Mouse (Mus musculus): Measurements from ENCODE around the gene Rbm47.
A peak's percentile ranks its signal among the peaks of the same experiment; 100 is the strongest.

The Rbm47 gene

DNA sequence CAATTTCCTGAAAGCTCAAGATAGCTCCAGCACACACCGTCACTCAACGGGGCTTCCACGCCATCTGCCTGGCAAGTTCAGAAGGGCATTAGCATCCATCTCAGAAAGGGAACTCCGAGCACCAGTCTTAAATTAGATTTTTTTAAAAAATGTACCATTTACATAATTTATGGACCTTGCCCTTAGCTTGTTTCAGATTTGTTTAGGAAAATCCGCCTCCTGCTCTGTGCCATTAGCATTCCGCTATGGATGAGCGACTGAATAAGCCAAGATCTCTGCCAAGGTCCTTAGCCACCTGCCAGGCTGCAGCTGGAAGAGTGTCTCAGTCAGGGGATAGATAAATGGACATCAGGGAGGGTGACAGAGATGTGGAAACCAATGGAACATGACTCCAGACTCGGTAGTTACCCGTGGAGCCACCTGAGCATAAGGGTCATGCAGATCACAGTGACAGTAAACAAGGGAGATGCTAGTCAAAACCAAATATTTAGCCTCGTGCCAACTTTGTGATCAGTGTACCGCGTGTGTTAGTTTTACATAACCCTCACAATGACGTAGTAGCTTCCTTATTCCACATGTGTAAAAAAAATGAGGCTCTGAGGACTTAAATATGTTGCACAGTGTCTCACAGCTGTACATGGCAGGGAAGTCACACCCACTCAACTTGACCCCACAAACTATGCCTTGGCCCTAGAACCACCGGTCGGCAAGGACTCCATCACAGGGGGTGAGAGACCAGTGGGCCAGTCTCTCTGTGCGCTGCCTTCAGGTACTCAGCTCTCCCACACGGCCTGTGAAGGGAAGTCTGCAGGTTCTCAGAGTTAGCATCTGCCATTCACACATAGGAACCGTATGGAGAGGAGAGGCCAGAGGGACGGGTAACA, 110.6 kb downstream of the Rbm47 start:
- peak in 1 of 2 experiments; percentile 59 for DNase-seq

GRCm38 (mm10) chr5:66061667-66062045, 111.3 kb downstream of the Rbm47 start:
- no peak for DNase-seq

- DNase-seq: no peak
Observed at GRCm38 (mm10) chr5:66058844-66059243, 114.1 kb downstream of the Rbm47 start.

GRCm38 (mm10) chr5:66056680-66057079, 116.2 kb downstream of the Rbm47 start:
- peak; percentile 59 to 65 for DNase-seq

GRCm38 (mm10) chr5:66054394-66054793, 118.5 kb downstream of the Rbm47 start:
- DNase-seq: peak; percentile 55 to 71

- peak; percentile 59 to 77 for DNase-seq
Observed at GRCm38 (mm10) chr5:66052777-66053548, 120.0 kb downstream of the Rbm47 start.

DNA sequence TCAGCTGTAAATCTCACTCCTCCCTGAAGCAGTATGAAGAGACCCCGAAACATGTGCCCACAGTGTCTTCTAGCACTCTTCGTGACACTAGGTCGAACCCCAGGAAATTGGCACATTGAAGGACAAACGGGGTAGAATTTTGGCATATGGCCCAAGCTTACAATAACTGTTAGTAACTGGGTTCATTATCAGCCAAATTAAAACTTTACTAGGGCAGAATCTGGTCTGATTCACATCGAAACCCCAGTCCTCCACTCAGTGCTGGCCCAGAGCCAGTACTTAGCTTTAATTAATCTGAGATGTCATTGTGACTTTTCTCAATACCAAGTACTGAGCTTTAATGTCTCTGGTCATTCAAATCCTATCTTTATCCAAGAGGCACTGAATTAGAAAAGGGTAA, 122.1 kb downstream of the Rbm47 start:
- no peak for DNase-seq

DNA sequence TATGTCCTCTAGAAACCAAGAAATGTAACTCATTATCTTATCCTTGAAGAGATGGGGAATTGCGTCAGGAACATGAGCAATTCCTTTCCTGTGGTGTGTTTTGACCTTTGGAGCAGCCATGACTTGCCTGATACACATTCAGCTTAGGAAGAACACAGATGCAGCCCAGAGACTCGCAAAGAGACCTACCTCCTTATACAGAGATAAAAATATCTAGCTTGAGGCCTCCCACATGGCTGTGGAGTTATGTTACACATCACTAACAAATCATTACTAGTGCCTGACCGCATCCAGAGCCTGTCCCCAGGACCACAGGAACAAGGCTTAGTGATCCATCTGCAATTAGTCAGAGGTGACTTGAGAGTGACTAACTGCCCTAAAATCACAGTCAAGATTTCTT, 126.6 kb downstream of the Rbm47 start:
- no peak for DNase-seq

- no peak for DNase-seq
Observed at GRCm38 (mm10) chr5:66043897-66044296, 129.0 kb downstream of the Rbm47 start.

DNA sequence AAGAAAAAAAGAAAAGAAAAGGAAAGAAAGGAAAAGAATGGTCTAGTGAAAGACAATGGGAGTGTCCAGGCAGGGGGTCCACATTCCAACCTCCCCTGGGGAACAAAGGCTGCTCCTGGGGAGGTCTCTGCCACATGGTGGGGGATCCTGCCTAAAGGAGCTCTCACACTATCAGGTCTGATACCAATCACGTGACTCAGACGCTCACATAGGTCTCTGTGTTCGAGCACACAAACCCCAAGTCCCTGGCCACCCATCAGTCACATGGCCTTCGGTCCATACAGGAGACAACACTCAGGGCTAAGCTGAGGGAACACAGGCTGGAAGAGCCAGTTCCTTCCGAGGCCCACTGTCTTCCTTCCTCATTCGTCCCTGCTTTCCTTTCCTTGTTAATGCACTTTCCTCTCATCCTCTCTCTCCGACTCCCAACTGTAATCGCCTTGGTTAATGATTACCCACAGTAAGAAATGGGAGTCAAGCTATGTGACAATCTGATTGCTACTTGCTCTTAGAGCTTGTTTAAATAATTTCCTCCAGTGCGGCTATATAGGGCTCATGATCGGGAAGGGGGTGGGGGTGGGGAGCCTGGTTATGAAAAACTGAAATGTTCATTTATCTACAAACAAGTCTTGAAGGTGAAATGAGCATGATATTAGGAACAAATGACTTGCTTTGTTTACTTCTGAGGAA, 130.1 kb downstream of the Rbm47 start:
- DNase-seq: peak in 1 of 2 experiments; percentile 24

DNA sequence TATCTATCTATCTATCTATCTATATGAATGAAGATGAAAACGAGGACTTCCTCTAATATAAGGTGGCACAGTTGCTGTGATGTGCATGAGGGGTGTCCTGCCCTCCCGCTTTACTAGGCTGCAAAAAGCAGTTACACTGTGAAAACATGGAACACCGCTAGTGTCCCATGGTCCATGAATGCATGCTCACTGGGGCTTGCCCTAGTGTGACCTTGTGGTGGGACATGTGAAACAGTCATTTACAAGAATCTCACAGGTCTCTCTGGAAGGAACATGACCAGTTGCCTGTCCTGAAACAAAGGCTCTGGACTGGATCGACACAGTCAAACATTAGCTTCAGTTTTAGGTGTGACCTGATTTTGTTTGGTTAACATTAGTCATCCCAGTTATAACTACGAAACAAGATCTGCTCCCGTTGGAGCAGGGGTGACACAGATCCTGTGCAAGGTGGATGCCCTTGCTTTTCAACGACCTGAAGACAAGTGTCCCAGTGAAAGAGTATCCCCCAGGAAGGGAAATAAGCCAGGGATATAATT, 132.1 kb downstream of the Rbm47 start:
- DNase-seq: peak; percentile 35 to 51

GRCm38 (mm10) chr5:66039813-66040212, 133.1 kb downstream of the Rbm47 start:
- no peak for DNase-seq

DNA sequence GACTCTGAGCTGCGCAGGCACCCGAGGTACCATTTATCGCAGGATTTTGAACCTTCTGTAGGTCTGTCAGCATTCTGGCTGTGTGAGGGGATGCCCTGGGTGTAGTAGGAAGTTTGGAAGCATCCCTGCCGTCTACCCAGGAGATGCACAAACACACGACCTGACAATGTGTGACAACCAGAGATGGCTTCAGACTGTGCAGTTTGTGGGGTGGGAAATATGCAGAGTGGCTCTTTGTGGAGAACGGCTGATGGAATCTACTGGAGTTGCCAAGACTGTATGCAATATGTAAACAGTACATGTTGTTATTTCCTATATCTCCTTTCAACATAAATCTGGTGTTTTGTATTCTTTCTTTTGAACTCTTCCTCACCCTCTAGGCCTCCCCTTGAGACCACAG, 135.9 kb downstream of the Rbm47 start:
- DNase-seq: no peak

DNA sequence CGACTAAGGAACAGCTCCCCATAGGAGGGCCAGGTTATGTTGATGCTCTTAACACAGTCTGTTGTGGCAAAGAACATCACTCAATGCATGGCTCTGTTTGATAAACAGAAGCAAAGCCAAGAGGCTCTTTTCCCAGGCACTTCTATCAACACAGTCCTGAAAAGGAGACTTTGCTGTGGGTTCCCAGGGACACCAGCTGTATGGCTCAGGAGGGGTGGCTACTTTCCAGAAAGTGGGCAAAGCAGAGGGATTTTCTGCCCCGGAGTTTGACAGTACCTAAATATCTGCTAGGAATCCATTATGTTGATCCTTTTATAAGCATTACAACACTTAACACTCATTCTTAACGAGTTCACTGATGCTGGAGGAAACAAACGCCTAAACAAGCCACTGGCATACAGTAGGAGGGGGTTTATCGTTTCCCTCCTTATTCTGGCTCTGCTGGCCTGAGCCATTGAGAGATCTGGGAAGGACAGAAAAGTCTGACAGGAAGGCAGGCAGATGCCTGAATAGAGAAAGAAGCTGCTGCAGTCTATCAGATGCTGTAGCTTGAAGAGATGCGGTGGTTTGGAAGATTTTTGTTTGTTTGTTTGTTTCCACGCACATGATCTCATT, 136.4 kb downstream of the Rbm47 start:
- no peak for DNase-seq

DNA sequence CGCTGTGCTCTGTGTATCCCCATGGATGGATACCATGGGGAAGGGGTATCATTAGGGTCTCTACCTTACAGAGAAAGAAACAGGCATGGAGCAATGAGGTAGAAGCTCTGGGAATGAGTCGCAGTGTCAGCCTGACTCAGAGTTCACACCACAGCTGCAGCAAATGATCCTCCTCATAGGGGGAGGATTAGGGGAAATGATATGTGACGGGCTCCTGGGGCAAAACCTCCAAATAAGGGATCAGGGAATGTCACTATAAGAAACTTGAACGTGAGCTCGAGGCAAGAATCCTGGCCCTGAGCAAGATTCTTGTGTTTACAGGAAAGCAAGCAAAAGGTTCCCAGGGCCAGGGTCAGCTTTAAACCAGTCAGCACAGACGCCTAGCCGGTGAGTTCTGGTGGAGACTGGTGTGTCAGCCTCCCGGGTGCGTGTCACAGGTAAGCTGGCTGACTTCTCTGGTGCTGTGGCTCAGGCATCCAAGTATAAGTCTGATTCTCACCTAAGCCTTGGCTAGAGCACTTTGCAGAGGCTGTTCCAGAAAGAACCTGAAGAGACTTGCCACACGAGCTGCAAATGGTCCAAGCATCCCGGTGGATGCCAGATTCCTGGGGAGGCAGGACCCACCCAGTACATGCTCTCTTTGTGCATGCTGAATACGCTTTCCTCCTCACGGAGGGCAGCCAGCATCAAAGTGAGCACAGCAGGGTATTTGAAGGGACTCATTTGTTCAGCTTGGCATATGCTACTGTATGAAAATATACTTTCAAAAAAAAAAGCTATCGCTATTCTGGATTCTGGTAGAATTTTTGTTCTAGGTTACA, 138.3 kb downstream of the Rbm47 start:
- DNase-seq: peak; percentile 32 to 50

DNA sequence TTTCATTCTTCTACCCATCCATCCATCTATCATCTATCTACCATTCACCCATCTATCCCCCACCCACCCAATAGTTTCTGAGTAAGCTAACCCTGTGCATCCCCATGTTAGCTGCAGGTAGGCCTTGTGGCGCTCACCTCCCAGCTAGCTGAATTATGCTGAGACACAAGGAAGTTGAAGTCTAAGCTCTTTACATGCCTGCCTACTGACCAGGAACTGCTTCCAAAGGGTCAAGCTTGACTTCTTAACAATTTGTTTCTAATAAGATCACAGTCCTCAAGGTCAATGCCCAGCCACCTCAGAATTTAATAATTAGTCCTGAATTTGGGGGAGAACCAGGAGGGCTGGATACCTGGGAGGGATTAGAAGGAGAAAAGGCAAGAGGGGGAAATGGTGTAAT, 140.1 kb downstream of the Rbm47 start:
- no peak for DNase-seq

DNA sequence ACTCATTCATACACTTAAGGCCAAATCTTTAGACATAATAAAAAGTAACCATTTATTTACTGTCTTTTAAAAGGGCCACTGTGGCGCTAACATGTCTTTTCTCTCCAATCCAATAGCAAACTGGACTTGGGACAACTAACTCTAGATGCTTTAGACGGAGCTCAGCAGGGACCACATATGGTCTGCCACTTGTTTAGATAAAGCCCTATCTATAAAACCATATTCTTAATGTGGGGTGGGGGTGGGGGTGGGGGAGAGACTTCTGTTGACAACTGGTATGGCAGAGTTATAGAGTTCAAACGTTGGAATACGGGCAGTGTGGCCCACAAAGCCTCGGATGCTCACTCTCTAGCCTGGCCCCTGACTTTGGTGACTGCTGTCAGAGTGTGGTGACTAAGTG, 141.2 kb downstream of the Rbm47 start:
- DNase-seq: no peak

GRCm38 (mm10) chr5:66028232-66028631, 144.7 kb downstream of the Rbm47 start:
- DNase-seq: no peak

DNA sequence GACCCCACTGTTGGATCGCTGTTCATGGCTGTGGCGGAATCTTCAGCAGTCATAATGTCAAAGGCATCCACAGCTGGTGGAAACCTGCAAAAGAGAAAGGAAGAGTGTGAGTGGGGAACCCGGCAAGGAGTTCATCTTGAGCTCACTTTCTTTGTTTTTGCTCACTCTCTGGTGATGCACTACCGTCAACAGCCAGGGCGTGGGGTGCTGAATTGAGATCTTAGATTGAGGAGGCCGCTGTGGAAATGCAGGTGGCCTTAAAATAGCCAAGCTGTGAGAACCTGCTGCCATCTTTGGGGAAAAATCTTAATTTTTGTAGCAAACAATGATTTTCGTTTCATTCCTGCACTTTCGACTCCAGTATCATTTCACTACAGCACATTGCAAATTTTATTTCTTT, 145.7 kb downstream of the Rbm47 start:
- DNase-seq: no peak

- DNase-seq: no peak
Observed at GRCm38 (mm10) chr5:66026796-66027195, 146.1 kb downstream of the Rbm47 start.

- DNase-seq: no peak
Observed at GRCm38 (mm10) chr5:66015449-66015961, 157.4 kb downstream of the Rbm47 start.

Measured in kidney, postnatal 4 days (tissue).